Comparison of ENCODE assay signal across 32 mouse cellular contexts in the genomic region with DNA sequence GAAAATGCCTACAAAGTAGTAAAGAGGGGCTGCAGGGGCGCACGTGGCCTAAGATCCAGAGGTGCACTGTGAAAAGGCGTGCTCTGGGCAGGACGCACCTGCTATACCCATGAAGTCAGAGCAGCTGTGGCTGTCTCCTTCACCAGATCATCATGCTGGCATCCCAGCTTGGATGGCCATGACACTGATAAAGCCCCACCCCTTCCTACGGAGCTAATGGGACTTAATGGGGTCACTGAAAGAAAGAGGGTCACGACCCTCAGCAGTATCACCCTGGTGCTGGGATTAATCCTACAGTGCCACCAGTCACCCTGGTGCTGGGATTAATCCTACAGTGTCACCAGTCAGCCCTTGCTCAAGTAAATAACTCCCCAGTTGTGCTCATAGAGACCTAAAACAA.
"Had no signal": no experiment of that assay in that cellular context is flagged by ENCODE, and none has a peak within 500 bp of the region (broad histone marks: within the 10 kb centered on the region; RNA-seq: fewer than 3 reads in every experiment).

No protein-coding gene starts in this region.

- H3K4me3 ChIP-seq: left cerebral cortex, adult 2 months; limb, embryonic 10.5 days; limb, embryonic 12.5 days; limb, embryonic 13.5 days; limb, embryonic 15.5 days; liver, embryonic 12.5 days; liver, embryonic 13.5 days; liver, embryonic 15.5 days; lung, embryonic 15.5 days; megakaryocyte, embryonic 14.5 days; midbrain, embryonic 10.5 days; midbrain, embryonic 12.5 days; midbrain, embryonic 13.5 days; midbrain, embryonic 15.5 days; myocyte had no signal

- H3K27me3 ChIP-seq: limb, embryonic 12.5 days; limb, embryonic 13.5 days; limb, embryonic 15.5 days; liver, embryonic 13.5 days; liver, embryonic 15.5 days; lung, embryonic 15.5 days; midbrain, embryonic 12.5 days; midbrain, embryonic 13.5 days; midbrain, embryonic 15.5 days had no signal

- H3K9ac ChIP-seq: limb, embryonic 12.5 days; limb, embryonic 13.5 days; limb, embryonic 15.5 days; liver, embryonic 12.5 days; liver, embryonic 13.5 days; liver, embryonic 14.5 days; liver, embryonic 15.5 days; liver, postnatal 0 days; lung, embryonic 14.5 days; lung, embryonic 15.5 days; midbrain, embryonic 12.5 days; midbrain, embryonic 13.5 days; midbrain, embryonic 15.5 days had no signal

- DNase-seq: left cerebral cortex, postnatal 4 days; liver; liver, embryonic 13.5 days; liver, postnatal 0 days; lung, adult 18-20 months; lung, adult 2 months; lung, embryonic 14.5 days; lung, postnatal 10 days; lung, postnatal 14 days; lung, postnatal 36 days; lung, postnatal 4 days; midbrain, embryonic 14.5 days had no signal

- H3K36me3 ChIP-seq: limb, embryonic 10.5 days; limb, embryonic 12.5 days; limb, embryonic 13.5 days; limb, embryonic 15.5 days; liver, embryonic 12.5 days; liver, embryonic 13.5 days; liver, embryonic 15.5 days; lung, embryonic 15.5 days; midbrain, embryonic 10.5 days; midbrain, embryonic 12.5 days; midbrain, embryonic 13.5 days; midbrain, embryonic 15.5 days had no signal

- H3K4me2 ChIP-seq: limb, embryonic 12.5 days; limb, embryonic 13.5 days; limb, embryonic 15.5 days; liver, embryonic 11.5 days; liver, embryonic 12.5 days; liver, embryonic 13.5 days; liver, embryonic 15.5 days; lung, embryonic 14.5 days; lung, embryonic 15.5 days; midbrain, embryonic 11.5 days; midbrain, embryonic 12.5 days; midbrain, embryonic 13.5 days; midbrain, embryonic 15.5 days had no signal

- H3K4me1 ChIP-seq: liver, embryonic 12.5 days had no signal

- ATAC-seq: liver, embryonic 12.5 days; liver, postnatal 0 days; lung, postnatal 0 days; midbrain, embryonic 13.5 days; midbrain, embryonic 15.5 days; midbrain, embryonic 16.5 days had no signal

- H3K9me3 ChIP-seq: limb, embryonic 10.5 days; limb, embryonic 12.5 days; limb, embryonic 13.5 days; limb, embryonic 15.5 days; liver, embryonic 12.5 days; liver, embryonic 13.5 days; liver, embryonic 15.5 days; lung, embryonic 15.5 days; megakaryocyte, embryonic 14.5 days; midbrain, embryonic 10.5 days; midbrain, embryonic 12.5 days; midbrain, embryonic 13.5 days; midbrain, embryonic 15.5 days had no signal

- H3K27ac ChIP-seq: left cerebral cortex, adult 2 months; limb, embryonic 10.5 days; limb, embryonic 12.5 days; limb, embryonic 13.5 days; limb, embryonic 15.5 days; liver, embryonic 12.5 days; liver, embryonic 13.5 days; liver, embryonic 14.5 days; liver, embryonic 15.5 days; lung, embryonic 15.5 days; macrophage; midbrain, embryonic 10.5 days; midbrain, embryonic 12.5 days; midbrain, embryonic 13.5 days; midbrain, embryonic 15.5 days had no signal
